Mouse (Mus musculus) megakaryocyte, embryonic 14.5 days (primary cell): ENCODE results near the gene Gchfr.

Source experiments
- FLI1 ChIP-seq: IDR thresholded peaks from 2 replicates; pipeline ENCODE4 v1.6.1; 2012; ENCODE audit warnings: low read length, inconsistent platforms, mixed read lengths
- GATA1 ChIP-seq: IDR thresholded peaks from 3 replicates; pipeline ENCODE4 v1.6.1; 2012; ENCODE audit warnings: mixed read lengths, low read length, inconsistent platforms, borderline replicate concordance

DNA sequence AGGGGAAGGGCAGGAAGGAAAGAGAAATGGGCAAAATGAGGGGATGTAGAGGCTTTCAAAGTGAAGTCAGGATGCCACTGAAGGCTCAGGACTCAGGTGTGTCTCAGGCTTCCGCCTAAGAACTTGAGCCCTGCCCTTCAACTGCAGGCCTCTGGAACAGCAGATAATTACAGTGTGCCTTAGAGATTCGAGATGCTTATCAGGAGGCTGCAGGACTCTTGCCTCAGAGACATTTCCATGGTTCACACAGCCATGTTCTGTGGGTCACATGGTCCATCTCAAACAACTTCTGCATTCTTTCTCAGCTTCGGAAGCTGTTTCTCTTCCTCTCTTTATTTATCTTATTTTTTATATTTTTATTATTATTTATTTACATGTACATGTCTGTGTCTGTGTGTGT is 4.4 kb upstream of the Gchfr start:
- TF ChIP-seq GATA1, result no peak
- no peak for TF ChIP-seq FLI1
